In genomic region chr1:52231939-52232765, GRCm38 (mm10) we compare ENCODE assay signal across 8 mouse cellular contexts. TPM values are rescaled to one million over a fixed set of nuclear protein-coding genes. Genes with fewer than 3 reads are reported as not detected.
DNase-seq lines count a peak whose midpoint lies in the region; ATAC-seq and TF ChIP-seq lines count a peak whose summit lies in the region.

No protein-coding gene starts in this region.

- peak overlapping the region; percentile 37; the same call in 1 of the 2 replicates for H3K27ac ChIP-seq in ES-Bruce4 (ENCODE audit: insufficient read depth, low read length)
- H3K27ac ChIP-seq in forebrain, embryonic 13.5 days: peak overlapping the region; percentile 97
- H3K27ac ChIP-seq in neural tube, embryonic 14.5 days (ENCODE audit: low read depth, low read length): peak overlapping the region; percentile 96
- H3K27ac ChIP-seq in testis, adult 2 months (ENCODE audit: control insufficient read depth, insufficient read depth, low read depth, low read length): peak overlapping the region; percentile 78

- H3K27me3 ChIP-seq in ES-Bruce4 (ENCODE audit: control insufficient read depth, insufficient read depth, low read length, poor library complexity, severe bottlenecking): no peaks in the 10 kb centered on the region
- no peaks in the 10 kb centered on the region for H3K27me3 ChIP-seq in forebrain, embryonic 13.5 days
- H3K27me3 ChIP-seq in neural tube, embryonic 14.5 days (ENCODE audit: control insufficient read depth, insufficient read depth, low read length): no peaks in the 10 kb centered on the region
- H3K27me3 ChIP-seq in testis, adult 2 months (ENCODE audit: control insufficient read depth, insufficient read depth, low read length): no peaks in the 10 kb centered on the region

- no peak for TF ChIP-seq EP300 in ES-Bruce4 (IDR thresholded peaks at IDR 0.05; ENCODE audit: insufficient read depth, low read depth, low read length)

- DNase-seq in c-Kit-positive CD71-positive TER-119-positive erythroid progenitor cells, embryonic 14.5 days (ENCODE audit: low spot score): peak; percentile 59
- DNase-seq in heart, postnatal 10 days: peak; percentile 74
- DNase-seq in layer of hippocampus, adult 18-20 months (ENCODE audit: low spot score in 2 of 2): peak; percentile 63 to 74
- peak; percentile 68 to 69 for DNase-seq in lung, adult 18-20 months

- ATAC-seq in forebrain, embryonic 13.5 days: peak; percentile 57
- ATAC-seq in neural tube, embryonic 14.5 days (ENCODE audit: low read depth): peak; percentile 64

- TF ChIP-seq POLR2A in ES-Bruce4 (IDR thresholded peaks at IDR 0.05; ENCODE audit: insufficient read depth, low read length): no peak
- TF ChIP-seq POLR2A in testis, adult 2 months (IDR thresholded peaks at IDR 0.05; ENCODE audit: control insufficient read depth, low read depth, low read length): no peak

- no peaks in the 10 kb centered on the region for H3K4me1 ChIP-seq in ES-Bruce4 (ENCODE audit: control insufficient read depth, insufficient read depth, low read length)
- H3K4me1 ChIP-seq in forebrain, embryonic 13.5 days: peaks cover 19% of the 10 kb centered on the region
- peaks cover 7% of the 10 kb centered on the region; the same call in 1 of the 2 replicates for H3K4me1 ChIP-seq in neural tube, embryonic 14.5 days (ENCODE audit: control insufficient read depth, insufficient read depth, low read length)
- H3K4me1 ChIP-seq in testis, adult 2 months (ENCODE audit: control insufficient read depth, insufficient read depth, low read length): peaks cover 6% of the 10 kb centered on the region

- peak overlapping the region; percentile 98 for H3K4me3 ChIP-seq in ES-Bruce4 (ENCODE audit: low read depth, low read length)
- H3K4me3 ChIP-seq in forebrain, embryonic 13.5 days: peak overlapping the region; percentile 92
- peak overlapping the region; percentile 95 for H3K4me3 ChIP-seq in neural tube, embryonic 14.5 days (ENCODE audit: low read depth, low read length)
- peak overlapping the region; percentile 91 for H3K4me3 ChIP-seq in testis, adult 2 months (ENCODE audit: control insufficient read depth, low read depth, low read length)

- peak overlapping the region; percentile 92 for H3K9ac ChIP-seq in ES-Bruce4 (ENCODE audit: low read depth, poor library complexity, severe bottlenecking)
- peak overlapping the region; percentile 95 for H3K9ac ChIP-seq in forebrain, embryonic 13.5 days
- peak overlapping the region; percentile 93 for H3K9ac ChIP-seq in neural tube, embryonic 14.5 days (replicated peaks; ENCODE audit: low read depth, low read length)

- no peak for TF ChIP-seq CTCF in ES-Bruce4 (IDR thresholded peaks at IDR 0.05; ENCODE audit: low read depth, low read length)
- TF ChIP-seq CTCF in testis, adult 2 months (IDR thresholded peaks at IDR 0.05; ENCODE audit: control insufficient read depth, insufficient read depth, insufficient replicate concordance, low read depth, low read length): no peak

- under 1% methylated on average over 54 of the region's 69 CpGs for WGBS in forebrain, embryonic 13.5 days
- under 1% methylated on average over 45 of the region's 69 CpGs for WGBS in neural tube, embryonic 14.5 days

- peak overlapping the region; percentile 74 for H3K4me2 ChIP-seq in forebrain, embryonic 13.5 days
- H3K4me2 ChIP-seq in neural tube, embryonic 14.5 days (ENCODE audit: low read depth, low read length): peak overlapping the region; percentile 77

- H3K36me3 ChIP-seq in ES-Bruce4 (ENCODE audit: control insufficient read depth, insufficient read depth, low read length, poor library complexity, severe bottlenecking): no peaks in the 10 kb centered on the region; the same call in 1 of the 2 replicates
- no peaks in the 10 kb centered on the region for H3K36me3 ChIP-seq in forebrain, embryonic 13.5 days (ENCODE audit: poor library complexity, severe bottlenecking)
- H3K36me3 ChIP-seq in neural tube, embryonic 14.5 days (ENCODE audit: control insufficient read depth, insufficient read depth, low read length): no peaks in the 10 kb centered on the region
- no peaks in the 10 kb centered on the region for H3K36me3 ChIP-seq in testis, adult 2 months (ENCODE audit: control insufficient read depth, insufficient read depth, low read length)

- H3K9me3 ChIP-seq in ES-Bruce4 (replicated peaks; ENCODE audit: control insufficient read depth, insufficient read depth, low read length, poor library complexity, severe bottlenecking): no peaks in the 10 kb centered on the region
- no peaks in the 10 kb centered on the region for H3K9me3 ChIP-seq in forebrain, embryonic 13.5 days (replicated peaks)
- no peaks in the 10 kb centered on the region for H3K9me3 ChIP-seq in neural tube, embryonic 14.5 days (ENCODE audit: control insufficient read depth, low read length)

- intact Hi-C loops in heart, postnatal 10 days (cut with DNase I): loop anchor here (5.0 kb wide), 1 partner anchor 85 kb away; no protein-coding TSS in a partner anchor

RNA-seq across cellular contexts. Expression of gene Gls, which starts 0.9 kb away (rescaled TPM):
- 167 and 195 TPM in 2 replicates for polyA plus RNA-seq in ES-Bruce4 (2011; ENCODE audit: insufficient read depth, insufficient read length, low read depth, missing spikeins)
- 23.6 and 23.7 TPM in 2 replicates for polyA plus RNA-seq in forebrain, embryonic 13.5 days (2015; fragmentation: Nextera tagmentation; extraction: Ambion mirVana)
- 100 to 1,000 TPM in 1 of 2 experiments, 10 to 100 TPM in 1; 99.5 to 101 TPM for total RNA-seq in heart, postnatal 10 days (2021)
- 100 to 1,000 TPM; 367 to 371 TPM for total RNA-seq in layer of hippocampus, adult 18-20 months (2021)
- polyA plus RNA-seq in neural tube, embryonic 14.5 days (2014; fragmentation: Nextera tagmentation; extraction: Ambion mirVana): 64.3 and 74.1 TPM in 2 replicates
- polyA plus RNA-seq in testis, adult 2 months (2012; rRNA removed): 8.3 and 9.3 TPM in 2 replicates

Comparison
In these comparisons a context has a peak if more than half of its experiments do, and no peak if none do; other contexts are left out.
1. Peak in every context shown above with its lines: DNase-seq, ATAC-seq, H3K4me3 ChIP-seq and H3K27ac ChIP-seq.
2. H3K27ac ChIP-seq: peak in every context shown above with its lines; median percentile 97 in forebrain, embryonic 13.5 days; 96 in neural tube, embryonic 14.5 days; 78 in testis, adult 2 months; 37 in ES-Bruce4.